Mouse (Mus musculus): ENCODE results near the gene Prss44. TPM values are rescaled to one million over a fixed set of nuclear protein-coding genes. Genes with fewer than 3 reads are reported as not detected.
"Not testable (repeated sequence)": the region's sequence is repeated elsewhere in the genome, so short reads cannot be mapped to it uniquely, and the experiment has no call there.

The Prss44 gene
- polyA plus RNA-seq, 1 experiment: not detected

DNA sequence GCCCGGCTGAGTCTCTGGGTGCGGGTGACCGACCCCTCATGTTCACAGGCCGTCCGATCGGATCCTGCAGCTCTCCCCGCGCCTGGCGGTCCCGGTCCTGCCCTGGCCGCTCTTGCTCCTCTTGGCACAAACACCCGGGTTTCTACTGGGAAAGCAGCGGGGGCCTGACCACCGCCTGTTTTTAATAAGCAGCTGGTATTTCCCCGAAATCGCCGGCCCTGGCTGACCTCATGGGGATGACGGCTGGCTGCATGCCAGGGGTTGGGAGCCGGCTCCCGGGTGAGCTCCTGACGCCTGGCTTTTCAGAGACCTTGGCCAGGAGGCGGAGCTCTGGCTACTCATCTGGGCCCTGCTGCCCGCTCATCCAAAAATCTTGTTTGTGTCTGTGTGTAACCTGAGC, 32.1 kb upstream of the Prss44 start:
- H3K4me3 ChIP-seq (ENCODE audit: insufficient read depth, low read depth, low read length): peak overlapping the region; percentile 52
- WGBS: 1% methylated on average over 23 of the region's 23 CpGs
- no peak overlapping the region for H3K27ac ChIP-seq (ENCODE audit: insufficient read depth, low read depth, low read length)
- TF ChIP-seq POLR2A (IDR thresholded peaks at IDR 0.05; ENCODE audit: insufficient read depth, low read depth, low read length) (no peak), CTCF (IDR thresholded peaks at IDR 0.05; ENCODE audit: insufficient read depth, low read depth, low read length) (no peak)
- peaks cover 11% of the 10 kb centered on the region for H3K4me1 ChIP-seq (ENCODE audit: control insufficient read depth, insufficient read depth, low read length)

- H3K4me3 ChIP-seq (ENCODE audit: insufficient read depth, low read depth, low read length): no peak overlapping the region
- peaks cover 11% of the 10 kb centered on the region for H3K4me1 ChIP-seq (ENCODE audit: control insufficient read depth, insufficient read depth, low read length)
- no peak overlapping the region for H3K27ac ChIP-seq (ENCODE audit: insufficient read depth, low read depth, low read length)
- WGBS: 93% methylated on average over 1 of the region's 1 CpGs
- no peak for TF ChIP-seq POLR2A (IDR thresholded peaks at IDR 0.05; ENCODE audit: insufficient read depth, low read depth, low read length)
- TF ChIP-seq CTCF (IDR thresholded peaks at IDR 0.05; ENCODE audit: insufficient read depth, low read depth, low read length): no peak
Measured at GRCm38 (mm10) chr9:110783611-110784010, 30.2 kb upstream of the Prss44 start.

DNA sequence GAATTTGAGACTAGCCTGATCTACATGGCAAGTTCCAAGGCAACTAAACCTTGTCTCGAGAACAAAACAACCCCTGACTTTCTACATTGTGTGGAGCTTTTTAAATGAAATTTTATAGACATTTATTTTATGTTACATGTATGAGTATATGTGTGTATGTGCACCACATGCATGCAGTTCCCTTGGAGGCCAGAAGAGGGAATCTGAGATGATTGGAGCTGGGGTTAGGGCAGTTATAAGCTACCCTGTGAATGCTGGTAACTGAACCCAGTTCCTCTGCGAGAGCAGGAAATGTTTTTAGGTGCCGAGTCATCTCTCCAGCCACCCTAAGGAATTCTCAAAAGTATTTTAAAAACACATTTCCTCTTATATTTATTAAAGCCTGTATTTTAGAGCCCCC, 25.6 kb upstream of the Prss44 start:
- Histone ChIP-seq H3K27ac (ENCODE audit: insufficient read depth, low read depth, low read length) (no peak overlapping the region), H3K4me1 (ENCODE audit: control insufficient read depth, insufficient read depth, low read length) (no peaks in the 10 kb centered on the region), H3K4me3 (ENCODE audit: insufficient read depth, low read depth, low read length) (no peak overlapping the region)
- TF ChIP-seq CTCF (IDR thresholded peaks at IDR 0.05; ENCODE audit: insufficient read depth, low read depth, low read length): no peak
- no peak for TF ChIP-seq POLR2A (IDR thresholded peaks at IDR 0.05; ENCODE audit: insufficient read depth, low read depth, low read length)
- WGBS: 94% methylated on average over 3 of the region's 3 CpGs

- Histone ChIP-seq H3K4me1 (ENCODE audit: control insufficient read depth, insufficient read depth, low read length) (no peaks in the 10 kb centered on the region), H3K4me3 (ENCODE audit: insufficient read depth, low read depth, low read length) (no peak overlapping the region), H3K27ac (ENCODE audit: insufficient read depth, low read depth, low read length) (no peak overlapping the region)
- 79% methylated on average over 4 of the region's 4 CpGs for WGBS
- TF ChIP-seq POLR2A (IDR thresholded peaks at IDR 0.05; ENCODE audit: insufficient read depth, low read depth, low read length) (no peak), CTCF (IDR thresholded peaks at IDR 0.05; ENCODE audit: insufficient read depth, low read depth, low read length) (no peak)
Measured at GRCm38 (mm10) chr9:110790462-110790861, 23.3 kb upstream of the Prss44 start.

- TF ChIP-seq CTCF (IDR thresholded peaks at IDR 0.05; ENCODE audit: insufficient read depth, low read depth, low read length) (no peak), POLR2A (IDR thresholded peaks at IDR 0.05; ENCODE audit: insufficient read depth, low read depth, low read length) (no peak)
- Histone ChIP-seq H3K4me1 (ENCODE audit: control insufficient read depth, insufficient read depth, low read length) (no peaks in the 10 kb centered on the region), H3K27ac (ENCODE audit: insufficient read depth, low read depth, low read length) (no peak overlapping the region), H3K4me3 (ENCODE audit: insufficient read depth, low read depth, low read length) (no peak overlapping the region)
- WGBS: 85% methylated on average over 10 of the region's 10 CpGs
Measured at GRCm38 (mm10) chr9:110797013-110797412, 16.8 kb upstream of the Prss44 start.

GRCm38 (mm10) chr9:110797866-110798265, 15.9 kb upstream of the Prss44 start, which contains the start of gene Prss42:
Gene Prss42, plus strand, starts transcription at chr9:110798166.
- H3K4me3 ChIP-seq (ENCODE audit: insufficient read depth, low read depth, low read length): no peak within 1 kb of the TSS
- no peak within 1 kb of the TSS for H3K27ac ChIP-seq (ENCODE audit: insufficient read depth, low read depth, low read length)
- no peak for TF ChIP-seq POLR2A (IDR thresholded peaks at IDR 0.05; ENCODE audit: insufficient read depth, low read depth, low read length)
- H3K4me1 ChIP-seq (ENCODE audit: control insufficient read depth, insufficient read depth, low read length): no peaks in the 10 kb centered on the region
- 91% methylated on average over 14 of the region's 14 CpGs for WGBS

DNA sequence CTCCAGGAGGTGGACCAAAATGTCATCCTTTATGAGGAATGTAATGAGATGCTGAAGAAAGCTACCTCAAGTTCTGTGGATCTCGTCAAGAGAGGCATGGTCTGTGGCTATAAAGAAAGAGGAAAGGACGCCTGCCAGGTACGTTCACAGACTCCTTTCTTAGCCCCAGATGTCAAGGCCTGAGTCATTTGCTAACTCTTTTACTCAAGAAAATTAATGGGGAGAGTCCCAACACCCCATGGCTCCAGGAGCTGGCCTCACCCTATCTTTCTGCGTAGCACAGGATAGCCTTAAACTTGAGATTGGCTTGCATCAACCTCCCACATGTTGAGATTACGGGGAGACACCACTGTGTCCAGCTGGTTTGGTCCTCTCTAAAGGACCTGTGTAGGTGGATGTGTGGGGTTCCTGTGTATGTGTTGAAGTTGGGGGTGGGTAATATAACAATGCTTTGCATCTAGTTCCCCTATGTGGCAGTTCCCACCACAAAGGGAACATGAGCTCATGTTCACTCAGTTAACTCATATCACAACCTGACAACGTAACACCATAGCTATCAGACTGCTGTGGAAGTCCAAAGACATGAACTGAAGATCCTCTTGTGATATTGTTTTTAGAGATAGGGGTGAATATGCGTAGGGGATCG, 12.8 kb upstream of the Prss44 start:
- Histone ChIP-seq H3K4me3 (ENCODE audit: insufficient read depth, low read depth, low read length) (no peak overlapping the region), H3K27ac (ENCODE audit: insufficient read depth, low read depth, low read length) (no peak overlapping the region), H3K4me1 (ENCODE audit: control insufficient read depth, insufficient read depth, low read length) (no peaks in the 10 kb centered on the region)
- 96% methylated on average over 8 of the region's 8 CpGs for whole genome bisulfite sequencing
- no peak for TF ChIP-seq POLR2A (IDR thresholded peaks at IDR 0.05; ENCODE audit: insufficient read depth, low read depth, low read length)
- no peak for TF ChIP-seq CTCF (IDR thresholded peaks at IDR 0.05; ENCODE audit: insufficient read depth, low read depth, low read length)

DNA sequence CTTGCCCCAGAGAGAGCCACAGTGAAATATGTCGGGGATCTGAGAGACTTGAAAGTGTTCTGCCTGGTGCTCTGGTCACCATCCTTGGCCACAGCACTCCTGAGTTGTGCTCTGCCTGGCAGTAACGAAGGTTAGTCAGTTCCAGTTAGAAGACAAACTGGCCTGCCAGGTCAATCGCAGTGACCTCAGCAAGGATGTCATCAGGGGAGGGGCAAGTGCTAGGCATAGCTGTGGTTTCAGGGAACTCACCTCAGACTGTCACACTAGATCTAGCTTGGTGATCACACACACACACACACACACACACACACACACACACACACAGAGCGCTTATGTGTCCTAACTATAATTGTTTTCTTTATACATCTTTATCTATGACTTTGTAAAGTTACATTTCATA, 10.5 kb upstream of the Prss44 start:
- Histone ChIP-seq H3K4me3 (ENCODE audit: insufficient read depth, low read depth, low read length) (no peak overlapping the region), H3K27ac (ENCODE audit: insufficient read depth, low read depth, low read length) (no peak overlapping the region), H3K4me1 (ENCODE audit: control insufficient read depth, insufficient read depth, low read length) (no peaks in the 10 kb centered on the region)
- TF ChIP-seq CTCF (IDR thresholded peaks at IDR 0.05; ENCODE audit: insufficient read depth, low read depth, low read length) (no peak), POLR2A (IDR thresholded peaks at IDR 0.05; ENCODE audit: insufficient read depth, low read depth, low read length) (no peak)
- WGBS: 82% methylated on average over 4 of the region's 4 CpGs

GRCm38 (mm10) chr9:110810051-110810450, 3.7 kb upstream of the Prss44 start:
- no peak overlapping the region for H3K4me3 ChIP-seq (ENCODE audit: insufficient read depth, low read depth, low read length)
- no peaks in the 10 kb centered on the region for H3K4me1 ChIP-seq (ENCODE audit: control insufficient read depth, insufficient read depth, low read length)
- no peak overlapping the region for H3K27ac ChIP-seq (ENCODE audit: insufficient read depth, low read depth, low read length)
- TF ChIP-seq POLR2A (IDR thresholded peaks at IDR 0.05; ENCODE audit: insufficient read depth, low read depth, low read length) (no peak), CTCF (IDR thresholded peaks at IDR 0.05; ENCODE audit: insufficient read depth, low read depth, low read length) (no peak)
- WGBS: 92% methylated on average over 4 of the region's 4 CpGs

GRCm38 (mm10) chr9:110820546-110820945, 6.8 kb downstream of the Prss44 start:
- H3K27ac ChIP-seq (ENCODE audit: insufficient read depth, low read depth, low read length); H3K4me1 ChIP-seq (ENCODE audit: control insufficient read depth, insufficient read depth, low read length); H3K4me3 ChIP-seq (ENCODE audit: insufficient read depth, low read depth, low read length): not testable (repeated sequence)

Measured in olfactory bulb, adult 2 months (tissue).